Mouse (Mus musculus) stomach, postnatal 0 days (tissue): ENCODE data around the gene Foxl1.
A peak's percentile ranks its signal among the peaks of the same experiment; 100 is the strongest.

ENCODE experiments used
- CTCF ChIP-seq: IDR thresholded peaks from 2 replicates; pipeline ENCODE4 v1.5.1; 2016; ENCODE audit warnings: antibody characterized with exemption, low read depth, mild to moderate bottlenecking, moderate library complexity
- EP300 ChIP-seq: optimal IDR thresholded peaks from 2 replicates; pipeline ENCODE3; 2016; ENCODE audit warnings: antibody characterized with exemption

DNA sequence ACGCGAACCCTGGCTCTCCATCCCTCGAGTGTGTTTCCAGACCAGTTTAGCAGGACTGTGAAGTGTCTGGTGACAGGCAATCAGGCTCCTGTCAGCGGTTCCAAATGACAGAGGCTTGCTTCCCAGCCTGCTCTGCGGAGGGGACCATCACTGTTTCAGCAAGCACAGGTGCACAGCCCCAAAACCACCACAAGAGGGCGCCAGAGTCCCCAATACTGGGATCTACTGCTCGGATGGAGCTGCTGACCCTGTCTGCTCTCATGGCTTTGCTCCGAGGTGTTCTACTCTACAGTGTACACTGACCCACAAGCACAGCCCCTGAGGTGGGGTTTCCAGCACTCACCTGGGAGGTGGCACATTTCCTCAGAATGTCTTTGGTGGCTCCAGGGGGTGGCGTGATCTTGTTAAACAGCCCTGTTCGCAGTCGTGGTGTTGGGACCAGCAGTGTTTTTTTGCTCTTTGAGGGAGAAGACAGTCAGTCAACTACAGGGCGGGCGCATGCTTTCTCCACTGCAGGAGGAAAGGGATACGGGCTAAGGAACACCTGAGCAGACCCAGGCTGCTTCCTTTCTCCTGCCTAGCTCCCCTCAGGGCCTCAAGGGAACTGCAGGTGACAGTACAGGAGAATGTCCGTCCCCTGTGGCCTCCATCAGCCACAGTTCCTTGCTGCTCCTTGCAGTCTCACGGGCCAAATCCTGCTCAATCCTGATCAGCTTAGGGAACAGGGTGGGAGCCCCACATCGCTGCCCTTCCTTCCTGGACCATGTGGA, 23.5 kb upstream of the Foxl1 start:
- TF ChIP-seq EP300 (no peak), CTCF (peak; percentile 96)
